Mouse (Mus musculus): ENCODE results near the gene Arl9. TPM values are rescaled to one million over a fixed set of nuclear protein-coding genes. Genes with fewer than 3 reads are reported as not detected.

Arl9 gene
- total and polyA plus RNA-seq, 2 experiments from 2014 or later, result not detected

- Histone ChIP-seq H3K9ac (replicated peaks; ENCODE audit: low read depth, low read length) (peak within 1 kb of the TSS; percentile 87), H3K9me3 (replicated peaks; ENCODE audit: control insufficient read depth, low read length) (no peaks in the 10 kb centered on the region), H3K27me3 (ENCODE audit: control insufficient read depth, insufficient read depth, low read length) (no peaks in the 10 kb centered on the region), H3K4me1 (ENCODE audit: control insufficient read depth, insufficient read depth) (peaks cover 11% of the 10 kb centered on the region), H3K4me3 (ENCODE audit: low read depth, low read length) (peak within 1 kb of the TSS; percentile 89), H3K27ac (ENCODE audit: low read depth) (peak within 1 kb of the TSS; percentile 94), H3K4me2 (ENCODE audit: low read depth, low read length) (peak within 1 kb of the TSS; percentile 93), H3K36me3 (replicated peaks; ENCODE audit: control insufficient read depth, insufficient read depth, low read length) (peaks cover 39% of the 10 kb centered on the region)
- ATAC-seq (ENCODE audit: insufficient read depth, low read depth), result peak; percentile 96
- DNase-seq (ENCODE audit: low spot score), result peak; percentile 93
- under 1% methylated on average over 59 of the region's 60 CpGs for WGBS
- TF ChIP-seq CTCF (IDR thresholded peaks at IDR 0.05; ENCODE audit: low read depth), result no peak
- TF ChIP-seq EP300 (IDR thresholded peaks at IDR 0.05; ENCODE audit: low read depth), result 0 out of 2 replicates have a peak, but pooled peaks have one; percentile 55
Measured at GRCm38 (mm10) chr5:76974554-76975285, 29.1 kb upstream of the Arl9 start, which contains the start of gene Srp72. TSS of gene Srp72 (plus strand) at chr5:76974683.

- Histone ChIP-seq H3K36me3 (replicated peaks; ENCODE audit: control insufficient read depth, insufficient read depth, low read length) (peaks cover 40% of the 10 kb centered on the region), H3K9me3 (replicated peaks; ENCODE audit: control insufficient read depth, low read length) (no peaks in the 10 kb centered on the region), H3K4me3 (ENCODE audit: low read depth, low read length) (peak overlapping the region; percentile 89), H3K27me3 (ENCODE audit: control insufficient read depth, insufficient read depth, low read length) (no peaks in the 10 kb centered on the region), H3K4me2 (ENCODE audit: low read depth, low read length) (peak overlapping the region; percentile 93), H3K27ac (ENCODE audit: low read depth) (no peak overlapping the region), H3K9ac (replicated peaks; ENCODE audit: low read depth, low read length) (0 out of 2 replicates have a peak overlapping the region, but pooled peaks have one; percentile 87), H3K4me1 (ENCODE audit: control insufficient read depth, insufficient read depth) (peaks cover 11% of the 10 kb centered on the region)
- DNase-seq (ENCODE audit: low spot score) (no peak), ATAC-seq (ENCODE audit: insufficient read depth, low read depth) (no peak)
- TF ChIP-seq EP300 (IDR thresholded peaks at IDR 0.05; ENCODE audit: low read depth), result no peak
- no peak for TF ChIP-seq CTCF (IDR thresholded peaks at IDR 0.05; ENCODE audit: low read depth)
- 80% methylated on average over 8 of the region's 8 CpGs for WGBS
Measured at GRCm38 (mm10) chr5:76975736-76976135, 28.1 kb upstream of the Arl9 start.

DNA sequence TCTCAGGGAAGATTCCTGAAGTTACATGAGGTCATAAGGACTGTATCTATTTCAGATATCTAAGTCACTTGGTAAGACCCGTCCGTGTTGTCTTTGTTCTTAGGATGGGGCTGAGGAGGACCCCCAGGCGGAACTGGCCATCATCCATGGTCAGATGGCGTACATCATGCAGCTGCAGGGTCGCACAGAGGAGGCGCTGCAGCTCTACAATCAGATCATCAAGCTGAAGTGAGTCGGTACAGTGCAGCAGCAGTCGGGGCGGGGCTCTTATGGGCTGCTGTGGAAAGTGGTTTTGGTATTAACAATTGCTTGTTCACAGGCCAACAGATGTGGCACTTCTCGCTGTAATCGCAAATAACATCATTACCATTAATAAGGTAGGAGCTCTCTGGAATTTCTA is 19.8 kb upstream of the Arl9 start:
- Histone ChIP-seq H3K36me3 (replicated peaks; ENCODE audit: control insufficient read depth, insufficient read depth, low read length) (peaks cover 83% of the 10 kb centered on the region), H3K27ac (ENCODE audit: low read depth) (no peak overlapping the region), H3K4me2 (ENCODE audit: low read depth, low read length) (no peak overlapping the region), H3K27me3 (ENCODE audit: control insufficient read depth, insufficient read depth, low read length) (no peaks in the 10 kb centered on the region), H3K9ac (replicated peaks; ENCODE audit: low read depth, low read length) (no peak overlapping the region), H3K4me3 (ENCODE audit: low read depth, low read length) (no peak overlapping the region), H3K9me3 (replicated peaks; ENCODE audit: control insufficient read depth, low read length) (no peaks in the 10 kb centered on the region), H3K4me1 (ENCODE audit: control insufficient read depth, insufficient read depth) (no peaks in the 10 kb centered on the region)
- ATAC-seq (ENCODE audit: insufficient read depth, low read depth) (no peak), DNase-seq (ENCODE audit: low spot score) (no peak)
- 88% methylated on average over 11 of the region's 11 CpGs for WGBS
- TF ChIP-seq EP300 (IDR thresholded peaks at IDR 0.05; ENCODE audit: low read depth) (no peak), CTCF (IDR thresholded peaks at IDR 0.05; ENCODE audit: low read depth) (no peak)

- H3K27ac ChIP-seq (ENCODE audit: low read depth), result no peak overlapping the region
- no peaks in the 10 kb centered on the region for H3K9me3 ChIP-seq (replicated peaks; ENCODE audit: control insufficient read depth, low read length)
- no peak overlapping the region for H3K9ac ChIP-seq (replicated peaks; ENCODE audit: low read depth, low read length)
- no peaks in the 10 kb centered on the region for H3K4me1 ChIP-seq (ENCODE audit: control insufficient read depth, insufficient read depth)
- no peak for TF ChIP-seq CTCF (IDR thresholded peaks at IDR 0.05; ENCODE audit: low read depth)
- no peak for TF ChIP-seq EP300 (IDR thresholded peaks at IDR 0.05; ENCODE audit: low read depth)
- H3K36me3 ChIP-seq (replicated peaks; ENCODE audit: control insufficient read depth, insufficient read depth, low read length), result peaks cover 82% of the 10 kb centered on the region
- WGBS, result 89% methylated on average over 3 of the region's 3 CpGs
- no peak overlapping the region for H3K4me2 ChIP-seq (ENCODE audit: low read depth, low read length)
- no peaks in the 10 kb centered on the region for H3K27me3 ChIP-seq (ENCODE audit: control insufficient read depth, insufficient read depth, low read length)
- no peak for DNase-seq (ENCODE audit: low spot score)
- H3K4me3 ChIP-seq (ENCODE audit: low read depth, low read length), result no peak overlapping the region
- no peak for ATAC-seq (ENCODE audit: insufficient read depth, low read depth)
Measured at GRCm38 (mm10) chr5:76990789-76991188, 13.1 kb upstream of the Arl9 start.

DNA sequence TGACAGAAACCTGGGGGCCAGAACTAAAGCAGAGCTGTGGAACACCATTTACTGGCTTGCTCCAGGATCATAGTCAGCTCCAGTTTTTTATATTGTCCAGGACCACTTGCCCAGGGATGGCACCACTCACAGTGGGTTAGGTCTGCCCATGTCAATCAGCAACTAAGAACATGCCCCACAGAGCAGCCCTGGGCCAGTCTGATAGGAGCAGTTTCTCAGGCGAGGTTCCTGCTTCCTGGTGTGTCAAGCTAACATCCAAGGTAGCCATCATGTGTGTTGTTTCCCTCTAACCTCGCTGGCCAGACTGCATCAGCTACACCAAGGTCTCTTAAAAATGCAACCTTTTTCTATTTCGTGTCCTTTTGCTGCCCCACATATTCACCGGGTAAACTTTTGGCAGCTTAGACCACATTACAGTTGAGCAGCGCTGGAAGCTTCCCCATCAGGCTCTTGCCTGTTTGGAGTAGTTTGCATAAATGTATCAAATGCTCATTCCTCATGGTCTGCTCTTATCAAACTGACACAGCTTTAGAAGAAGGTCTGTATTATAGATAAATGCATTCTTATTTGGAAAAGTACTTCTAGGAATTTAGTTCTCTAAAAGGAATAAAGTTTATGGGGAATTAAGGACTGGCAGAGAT is 10.6 kb upstream of the Arl9 start:
- TF ChIP-seq CTCF (IDR thresholded peaks at IDR 0.05; ENCODE audit: low read depth), result no peak
- TF ChIP-seq EP300 (IDR thresholded peaks at IDR 0.05; ENCODE audit: low read depth), result no peak
- Histone ChIP-seq H3K4me1 (ENCODE audit: control insufficient read depth, insufficient read depth) (no peaks in the 10 kb centered on the region), H3K9ac (replicated peaks; ENCODE audit: low read depth, low read length) (no peak overlapping the region), H3K36me3 (replicated peaks; ENCODE audit: control insufficient read depth, insufficient read depth, low read length) (peaks cover 86% of the 10 kb centered on the region), H3K27ac (ENCODE audit: low read depth) (no peak overlapping the region), H3K27me3 (ENCODE audit: control insufficient read depth, insufficient read depth, low read length) (no peaks in the 10 kb centered on the region), H3K4me3 (ENCODE audit: low read depth, low read length) (no peak overlapping the region), H3K4me2 (ENCODE audit: low read depth, low read length) (no peak overlapping the region), H3K9me3 (replicated peaks; ENCODE audit: control insufficient read depth, low read length) (no peaks in the 10 kb centered on the region)
- no peak for DNase-seq (ENCODE audit: low spot score)
- WGBS, result 96% methylated on average over 5 of the region's 5 CpGs
- no peak for ATAC-seq (ENCODE audit: insufficient read depth, low read depth)
